Mouse (Mus musculus) ES-Bruce4 (cell line): ENCODE data around the gene Hoxb9. TPM values are rescaled to one million over a fixed set of nuclear protein-coding genes. Genes with fewer than 3 reads are reported as not detected.

Experiments
- H3K27ac ChIP-seq: 2 replicates; pipeline ENCODE4 v1.5.1; 2012; ENCODE audit warnings: low read length, inconsistent platforms; ENCODE audit not compliant: insufficient read depth
- H3K27me3 ChIP-seq: 2 replicates; pipeline ENCODE4 v1.6.1; 2012; ENCODE audit warnings: mild to moderate bottlenecking, low read length, inconsistent platforms; ENCODE audit not compliant: control insufficient read depth, poor library complexity, insufficient read depth, severe bottlenecking
- H3K36me3 ChIP-seq: 2 replicates; pipeline ENCODE4 v1.6.1; 2012; ENCODE audit warnings: inconsistent platforms, mild to moderate bottlenecking, low read length, moderate library complexity; ENCODE audit not compliant: control insufficient read depth, poor library complexity, insufficient read depth, severe bottlenecking
- H3K4me1 ChIP-seq: one replicate; pipeline ENCODE4 v1.8.1; 2011; ENCODE audit warnings: low read length; ENCODE audit not compliant: control insufficient read depth, insufficient read depth
- H3K4me3 ChIP-seq: 2 replicates; pipeline ENCODE4 v1.5.1; 2011; ENCODE audit warnings: low read depth, mild to moderate bottlenecking, low read length
- H3K9ac ChIP-seq: 2 replicates; pipeline ENCODE4 v1.6.1; 2012; ENCODE audit warnings: low read depth, mild to moderate bottlenecking, inconsistent platforms; ENCODE audit not compliant: poor library complexity, severe bottlenecking
- H3K9me3 ChIP-seq: replicated peaks from 2 replicates; pipeline ENCODE4 v1.6.1; 2012; ENCODE audit warnings: mild to moderate bottlenecking, low read length, inconsistent platforms; ENCODE audit not compliant: control insufficient read depth, poor library complexity, insufficient read depth, severe bottlenecking
- CTCF ChIP-seq: IDR thresholded peaks from one replicate; pipeline ENCODE4 v1.8.1; 2011; ENCODE audit warnings: low read depth, low read length
- EP300 ChIP-seq: IDR thresholded peaks from 2 replicates; pipeline ENCODE4 v1.6.1; 2011; ENCODE audit warnings: low read depth, low read length; ENCODE audit not compliant: insufficient read depth
- POLR2A ChIP-seq: IDR thresholded peaks from one replicate; pipeline ENCODE4 v1.8.1; 2011; ENCODE audit warnings: low read length; ENCODE audit not compliant: insufficient read depth
- polyA plus RNA-seq: library from polyadenylated mRNA; stranded (reverse); fragments of >200 nt; gene quantifications from 2 replicates; pipeline ENCODE4 v1.2.4, GENCODE M21; 2011; ENCODE audit warnings: low read depth; ENCODE audit not compliant: missing spikeins, insufficient read depth, insufficient read length

The Hoxb9 gene
- polyA plus RNA-seq, 1 experiment = 1.5 TPM

- peak within 1 kb of the TSS; percentile 66 for H3K9ac ChIP-seq
- TF ChIP-seq POLR2A = no peak
- TF ChIP-seq CTCF = no peak
- no peak for TF ChIP-seq EP300
- no peaks in the 10 kb centered on the region for H3K36me3 ChIP-seq
- H3K4me1 ChIP-seq = no peaks in the 10 kb centered on the region
- H3K27me3 ChIP-seq = peaks cover 67% of the 10 kb centered on the region
- no peaks in the 10 kb centered on the region for H3K9me3 ChIP-seq
- peak within 1 kb of the TSS; percentile 61 for H3K4me3 ChIP-seq
- no peak within 1 kb of the TSS for H3K27ac ChIP-seq
Observed at GRCm38 (mm10) chr11:96317608-96318367, 46.5 kb downstream of the Hoxb9 start, which contains the start of gene Hoxb4. Hoxb4 (plus strand) TSS chr11:96318267.

GRCm38 (mm10) chr11:96318368-96319070 lies 47.3 kb downstream of the Hoxb9 start:
- Histone ChIP-seq H3K36me3 (no peaks in the 10 kb centered on the region), H3K9me3 (no peaks in the 10 kb centered on the region), H3K4me1 (no peaks in the 10 kb centered on the region), H3K27ac (no peak overlapping the region), H3K27me3 (peaks cover 66% of the 10 kb centered on the region), H3K4me3 (peak overlapping the region; percentile 61), H3K9ac (peak overlapping the region; percentile 66)
- TF ChIP-seq POLR2A (no peak), CTCF (no peak), EP300 (no peak)

GRCm38 (mm10) chr11:96319071-96319902 lies 48.0 kb downstream of the Hoxb9 start:
- no peaks in the 10 kb centered on the region for H3K9me3 ChIP-seq
- H3K27ac ChIP-seq = no peak overlapping the region
- H3K36me3 ChIP-seq = no peaks in the 10 kb centered on the region
- H3K4me3 ChIP-seq = peak overlapping the region; percentile 44
- TF ChIP-seq POLR2A = no peak
- TF ChIP-seq EP300 = no peak
- TF ChIP-seq CTCF = no peak
- peaks cover 65% of the 10 kb centered on the region for H3K27me3 ChIP-seq
- no peaks in the 10 kb centered on the region for H3K4me1 ChIP-seq
- peak overlapping the region; percentile 66 for H3K9ac ChIP-seq

GRCm38 (mm10) chr11:96319910-96320309 lies 48.7 kb downstream of the Hoxb9 start:
- Histone ChIP-seq H3K4me3 (peak overlapping the region; percentile 37), H3K27ac (no peak overlapping the region), H3K9me3 (no peaks in the 10 kb centered on the region), H3K4me1 (no peaks in the 10 kb centered on the region), H3K9ac (0 out of 2 replicates have a peak overlapping the region, but pooled peaks have one; percentile 37), H3K27me3 (peaks cover 59% of the 10 kb centered on the region), H3K36me3 (no peaks in the 10 kb centered on the region)
- TF ChIP-seq POLR2A (no peak), CTCF (no peak)

GRCm38 (mm10) chr11:96320688-96321087 lies 49.4 kb downstream of the Hoxb9 start:
- Histone ChIP-seq H3K4me1 (no peaks in the 10 kb centered on the region), H3K27me3 (peaks cover 60% of the 10 kb centered on the region), H3K27ac (no peak overlapping the region), H3K9ac (no peak overlapping the region), H3K9me3 (no peaks in the 10 kb centered on the region), H3K36me3 (no peaks in the 10 kb centered on the region), H3K4me3 (no peak overlapping the region)
- TF ChIP-seq POLR2A (no peak), CTCF (no peak), EP300 (no peak)
